Mouse (Mus musculus) small intestine, adult 2 months (tissue): ENCODE results near the gene Endod1.

Experiments
- CTCF ChIP-seq: fragments of 200-500 bp; IDR thresholded peaks from 2 replicates; pipeline ENCODE4 v1.5.1; 2012; ENCODE audit warnings: low read depth, mild to moderate bottlenecking, control low read depth, inconsistent platforms, low read length, moderate library complexity, mixed read lengths; ENCODE audit not compliant: insufficient replicate concordance, insufficient read length; ENCODE audit errors: extremely low read depth
- POLR2A ChIP-seq: fragments of 200-500 bp; IDR thresholded peaks from 2 replicates; pipeline ENCODE4 v1.6.1; 2012; ENCODE audit warnings: low read depth, mild to moderate bottlenecking, control low read depth, inconsistent platforms, low read length, moderate library complexity

DNA sequence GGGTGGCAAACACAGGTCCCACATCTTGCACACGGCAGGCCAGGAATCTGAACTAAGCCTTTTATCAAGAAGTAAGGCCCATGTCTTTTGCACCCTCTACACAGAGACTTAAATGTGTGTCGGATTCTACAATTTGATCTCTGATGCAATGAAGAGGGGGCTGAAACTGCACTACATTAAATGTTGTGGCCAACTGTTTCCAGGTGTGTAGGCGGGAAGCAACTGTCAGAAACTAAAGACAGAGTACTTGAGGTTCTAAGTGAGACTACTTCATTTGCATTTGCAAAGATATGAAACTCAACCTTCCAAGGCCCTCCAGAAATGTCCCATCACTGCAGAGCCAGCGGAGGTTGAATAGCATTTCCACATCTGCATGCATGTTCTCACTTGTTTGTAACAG is 5.2 kb downstream of the Endod1 start:
- no peak for TF ChIP-seq CTCF
- no peak for TF ChIP-seq POLR2A
